Mouse (Mus musculus) E14TG2a.4 (cell line): ENCODE data around the gene Rex1bd.

ENCODE experiments used
- CTCF ChIP-seq: conservative IDR thresholded peaks from 2 replicates; pipeline ENCODE4 v1.5.1; 2014; ENCODE audit warnings: low read length
- NANOG ChIP-seq: IDR thresholded peaks from 2 replicates; pipeline ENCODE4 v1.6.1; 2014; ENCODE audit warnings: borderline replicate concordance, low read length, mixed read lengths
- POU5F1 ChIP-seq: IDR thresholded peaks from 2 replicates; pipeline ENCODE4 v1.6.1; 2014; ENCODE audit warnings: low read length, borderline replicate concordance

DNA sequence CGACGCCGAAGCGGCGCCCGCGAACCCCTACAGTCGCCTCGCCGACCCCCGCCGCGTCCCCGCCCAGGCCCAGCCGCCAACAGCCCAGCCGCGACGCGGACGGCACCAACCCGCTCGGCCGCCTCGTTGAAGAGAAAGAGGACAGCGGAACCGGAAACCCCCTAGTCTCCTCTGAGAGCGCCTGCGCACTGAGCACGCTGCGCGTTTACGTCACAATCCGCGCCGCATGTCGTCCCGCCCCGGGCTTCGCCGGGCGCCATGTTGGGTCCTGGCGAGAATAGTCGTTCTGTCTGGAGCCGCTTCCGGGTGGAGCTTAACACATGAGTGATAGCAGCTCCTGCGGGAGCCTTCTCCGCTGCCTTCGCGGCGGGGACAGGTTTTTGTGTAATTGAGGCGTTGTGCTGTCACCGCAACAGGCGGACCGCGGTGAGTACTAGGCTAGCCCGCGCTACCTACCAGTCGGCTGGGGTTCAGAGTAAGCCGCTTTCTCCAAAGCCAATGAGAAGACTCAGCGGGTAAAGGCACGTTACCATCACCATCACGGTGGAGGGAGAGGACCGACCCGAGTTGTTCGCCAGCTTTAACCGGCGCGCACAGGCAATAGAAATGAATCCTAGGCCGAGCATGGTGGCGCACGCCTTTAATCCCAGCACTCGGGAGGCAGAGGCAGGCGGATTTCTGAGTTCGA, 3.8 kb upstream of the Rex1bd start, which contains the start of gene Uba52:
- TF ChIP-seq CTCF, result no peak
- no peak for TF ChIP-seq POU5F1
- TF ChIP-seq NANOG, result no peak
